Mouse (Mus musculus) right cerebral cortex, postnatal 36 days (tissue): ENCODE results near the gene Med27.

Experiments used
- DNase-seq, 2 experiments: peaks; one replicate each; pipeline ENCODE4 v3.0.0; 2022; ENCODE audit warnings: low spot score in 2 of 2, mixed read lengths in 1 of 2

The Med27 gene

GRCm38 (mm10) chr2:29391996-29392395 lies 45.4 kb downstream of the Med27 start:
- DNase-seq: no peak

- DNase-seq: peak; percentile 74 to 84
Measured at GRCm38 (mm10) chr2:29400234-29400633, 53.6 kb downstream of the Med27 start.

GRCm38 (mm10) chr2:29400812-29401211 lies 54.2 kb downstream of the Med27 start:
- no peak for DNase-seq

GRCm38 (mm10) chr2:29401868-29402267 lies 55.2 kb downstream of the Med27 start:
- DNase-seq: no peak

- DNase-seq: no peak
Measured at GRCm38 (mm10) chr2:29402550-29403076, 56.0 kb downstream of the Med27 start.

- no peak for DNase-seq
Measured at GRCm38 (mm10) chr2:29403799-29404530, 57.3 kb downstream of the Med27 start.

GRCm38 (mm10) chr2:29404931-29405330 lies 58.3 kb downstream of the Med27 start:
- no peak for DNase-seq

- DNase-seq: no peak
Measured at GRCm38 (mm10) chr2:29405848-29406247, 59.2 kb downstream of the Med27 start.

GRCm38 (mm10) chr2:29407350-29407749 lies 60.7 kb downstream of the Med27 start:
- DNase-seq: no peak

GRCm38 (mm10) chr2:29407764-29408163 lies 61.1 kb downstream of the Med27 start:
- no peak for DNase-seq

- no peak for DNase-seq
Measured at GRCm38 (mm10) chr2:29410884-29411283, 64.3 kb downstream of the Med27 start.

- DNase-seq: no peak
Measured at GRCm38 (mm10) chr2:29412458-29412857, 65.8 kb downstream of the Med27 start.

- no peak for DNase-seq
Measured at GRCm38 (mm10) chr2:29413259-29413993, 66.8 kb downstream of the Med27 start.

GRCm38 (mm10) chr2:29414852-29415473 lies 68.3 kb downstream of the Med27 start:
- DNase-seq: no peak

GRCm38 (mm10) chr2:29418498-29418897 lies 71.9 kb downstream of the Med27 start:
- DNase-seq: no peak

GRCm38 (mm10) chr2:29419434-29419833 lies 72.8 kb downstream of the Med27 start:
- DNase-seq: no peak

- DNase-seq: no peak
Measured at GRCm38 (mm10) chr2:29419946-29420345, 73.3 kb downstream of the Med27 start.

- DNase-seq: no peak
Measured at GRCm38 (mm10) chr2:29422126-29422840, 75.7 kb downstream of the Med27 start.

GRCm38 (mm10) chr2:29423059-29423458 lies 76.4 kb downstream of the Med27 start:
- no peak for DNase-seq

GRCm38 (mm10) chr2:29425386-29425785 lies 78.8 kb downstream of the Med27 start:
- no peak for DNase-seq

- DNase-seq: no peak
Measured at GRCm38 (mm10) chr2:29426684-29427083, 80.1 kb downstream of the Med27 start.

GRCm38 (mm10) chr2:29432565-29432964 lies 85.9 kb downstream of the Med27 start:
- no peak for DNase-seq
